Mouse (Mus musculus): ENCODE data around the gene Hoxb5. TPM values are rescaled to one million over a fixed set of nuclear protein-coding genes. Genes with fewer than 3 reads are reported as not detected.

Hoxb5 gene
- total RNA-seq, 2 experiments from 2014 or later: 0.19 to 0.22 TPM

DNA sequence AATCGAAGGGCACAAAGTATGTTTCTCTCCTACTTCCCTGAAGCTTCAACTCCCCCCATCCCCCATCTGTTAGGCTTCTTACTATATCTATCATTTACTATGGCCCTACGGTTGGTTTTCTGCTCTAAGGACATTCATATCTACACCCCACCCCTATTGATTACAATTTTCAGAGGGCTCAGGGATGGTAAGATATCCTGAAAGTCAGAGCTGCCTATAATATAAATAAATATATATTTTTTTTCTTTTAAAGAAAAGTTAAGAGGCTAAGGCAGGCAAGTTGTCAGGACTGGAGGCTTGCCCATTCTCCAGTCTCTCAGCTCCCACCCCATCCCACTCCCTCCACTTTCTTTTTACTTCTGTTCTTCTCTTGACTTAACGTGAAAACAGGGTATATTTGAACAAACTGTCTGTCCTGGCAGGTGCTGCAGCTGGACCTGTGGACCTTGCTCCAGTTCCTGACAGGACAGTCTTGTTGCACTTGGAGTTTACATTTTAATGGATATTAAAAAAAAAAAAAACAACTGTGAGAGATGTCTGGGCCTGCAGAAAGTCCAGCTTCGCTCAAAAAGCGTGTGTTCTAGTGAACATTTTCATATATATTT lies 43.9 kb downstream of the Hoxb5 start:
- no peak for DNase-seq
- intact Hi-C loops (cut with DNase I): no loop called here

DNA sequence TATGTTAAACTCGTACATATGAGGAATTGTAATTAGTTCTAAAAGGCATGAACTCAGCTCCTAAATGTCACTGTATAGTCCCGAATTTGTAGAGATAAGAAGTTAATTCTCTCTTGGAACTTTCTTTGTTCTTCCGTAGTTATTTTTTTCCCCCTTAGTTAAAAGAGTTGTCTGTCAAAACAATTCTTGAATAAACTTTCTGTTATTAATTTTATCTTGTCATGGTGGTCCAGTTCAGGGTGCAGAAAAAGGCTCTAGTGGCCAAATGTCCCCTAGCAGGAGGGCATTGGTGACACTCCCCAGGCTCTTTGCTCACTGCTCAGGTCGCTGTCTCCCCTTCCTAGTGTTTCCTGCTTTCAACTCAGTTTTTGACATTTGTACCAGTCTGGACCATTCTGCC lies 44.6 kb downstream of the Hoxb5 start:
- no peak for DNase-seq
- intact Hi-C loops (cut with DNase I): no loop called here

DNA sequence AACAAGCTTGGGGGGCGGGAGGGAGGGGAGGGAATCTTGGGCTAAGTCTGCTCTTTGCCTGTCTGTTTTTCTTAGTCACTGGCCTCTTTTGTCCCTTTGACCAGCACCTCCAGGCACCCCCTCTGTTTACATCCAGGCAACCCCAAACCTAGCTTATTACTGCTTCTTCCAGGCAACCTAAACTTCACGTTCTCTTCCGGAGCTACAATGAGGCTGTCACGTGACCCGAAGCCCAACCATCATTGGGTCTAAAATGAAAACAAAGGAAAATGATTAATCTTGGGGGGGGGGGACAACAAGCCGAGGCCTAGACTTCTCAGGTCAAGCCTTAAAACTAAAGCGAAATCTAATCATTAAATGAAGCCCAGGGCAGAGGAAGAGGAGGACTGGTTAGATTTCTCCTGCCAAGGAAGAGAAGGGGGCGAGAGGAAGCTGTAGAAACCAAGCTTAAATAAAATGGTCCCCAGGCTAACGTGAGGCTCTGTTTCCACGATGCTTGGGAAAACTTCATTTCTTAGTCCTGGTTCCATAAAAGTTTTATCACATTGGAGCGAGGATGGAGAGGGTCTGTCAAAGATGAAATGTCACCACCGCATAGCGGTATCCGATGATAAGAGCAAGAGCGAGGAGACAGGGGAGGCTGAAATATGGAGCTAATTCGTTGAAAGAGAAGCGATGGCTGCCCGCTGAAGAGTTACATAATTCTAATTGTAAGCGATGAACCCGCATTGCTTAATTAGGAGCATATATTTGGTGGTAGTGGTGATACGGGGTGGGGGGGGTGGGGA lies 45.2 kb downstream of the Hoxb5 start:
- intact Hi-C loops (cut with DNase I): no loop called here
- DNase-seq: no peak

DNA sequence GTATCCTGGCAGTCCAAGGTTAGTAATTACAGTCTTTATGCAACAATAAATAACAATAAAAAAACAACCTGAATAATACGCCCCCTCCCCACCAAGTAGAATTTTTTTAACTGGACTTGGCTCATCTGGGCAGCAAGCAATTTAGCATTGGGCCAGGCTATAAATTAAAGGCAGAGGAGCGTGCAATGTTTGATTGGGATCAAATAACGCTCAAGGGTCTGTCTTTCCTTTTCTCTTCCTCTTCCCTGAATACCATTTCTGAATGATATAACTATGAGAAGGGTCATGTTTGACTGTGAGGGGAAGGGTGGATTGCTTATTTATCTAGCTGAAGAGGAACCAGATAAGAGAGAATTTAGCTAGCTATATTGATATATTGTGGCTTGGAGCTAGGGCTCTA lies 45.9 kb downstream of the Hoxb5 start:
- intact Hi-C loops (cut with DNase I): no loop called here
- no peak for DNase-seq

DNA sequence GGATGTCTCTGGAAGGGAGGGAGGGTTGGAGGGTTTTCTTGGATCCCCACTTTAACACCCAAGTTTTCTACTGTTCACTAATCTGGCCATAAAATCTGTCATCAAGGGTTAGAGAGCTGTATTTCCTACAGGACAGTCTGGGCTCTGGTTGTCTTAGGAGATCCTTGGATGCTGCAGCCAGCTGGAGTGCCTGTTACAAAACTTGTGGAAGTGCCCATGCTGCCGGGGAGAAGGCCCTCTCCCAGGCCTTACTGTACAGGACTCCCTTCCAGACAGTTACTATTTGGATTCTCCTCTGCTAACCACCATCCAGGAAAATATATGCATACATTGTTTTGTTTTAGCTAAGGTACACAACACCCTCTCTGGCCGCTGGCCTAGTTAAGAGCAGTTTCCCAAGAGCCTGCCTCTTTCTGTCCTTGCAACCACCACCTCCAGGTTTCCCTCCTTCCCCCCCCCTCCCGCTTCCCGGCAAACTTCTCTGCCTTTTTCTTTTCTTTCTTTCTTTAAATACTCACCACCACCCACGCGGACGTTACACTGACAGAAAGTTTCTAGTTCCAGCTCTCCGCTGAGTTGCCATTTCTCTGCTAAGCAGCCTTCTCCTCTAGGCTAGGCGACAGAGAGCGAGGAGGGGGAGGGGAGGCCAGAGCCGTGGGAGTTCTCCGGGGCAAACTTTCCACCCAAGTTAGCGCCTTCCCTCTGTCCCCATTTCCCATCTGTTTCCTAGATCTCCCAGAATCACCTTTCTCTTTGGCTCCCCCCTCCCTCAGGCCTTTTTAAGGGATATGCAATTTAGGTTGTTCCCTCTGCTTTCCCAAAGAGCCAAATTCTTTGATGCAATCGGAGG lies 46.6 kb downstream of the Hoxb5 start:
- intact Hi-C loops (cut with DNase I): loop anchor here (5.0 kb wide), 1 partner anchor 32 kb away; the partner anchor contains the start of gene Hoxb4
- DNase-seq: no peak

DNA sequence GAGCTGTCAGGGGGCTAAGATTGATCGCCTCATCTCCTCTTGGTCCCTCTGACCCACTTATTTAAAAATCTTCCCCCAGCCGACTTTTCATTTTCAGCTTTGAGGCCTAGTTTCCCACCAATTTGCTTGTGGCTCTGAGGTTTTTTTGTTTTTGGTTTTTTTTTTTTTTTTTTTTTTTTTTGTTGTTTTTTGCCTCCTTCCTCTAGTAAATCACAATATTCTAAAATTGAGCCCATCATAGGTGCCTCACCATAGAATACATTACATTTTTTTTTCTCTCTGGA lies 47.1 kb downstream of the Hoxb5 start, which contains the start of gene Hoxb2:
Gene Hoxb2 (plus strand): TSS at position 185 of the 284 bp plus-strand sequence.
- intact Hi-C loops (cut with DNase I): loop anchor here (5.0 kb wide), 1 partner anchor 33 kb away; the partner anchor contains the start of gene Hoxb4
- DNase-seq: no peak

DNA sequence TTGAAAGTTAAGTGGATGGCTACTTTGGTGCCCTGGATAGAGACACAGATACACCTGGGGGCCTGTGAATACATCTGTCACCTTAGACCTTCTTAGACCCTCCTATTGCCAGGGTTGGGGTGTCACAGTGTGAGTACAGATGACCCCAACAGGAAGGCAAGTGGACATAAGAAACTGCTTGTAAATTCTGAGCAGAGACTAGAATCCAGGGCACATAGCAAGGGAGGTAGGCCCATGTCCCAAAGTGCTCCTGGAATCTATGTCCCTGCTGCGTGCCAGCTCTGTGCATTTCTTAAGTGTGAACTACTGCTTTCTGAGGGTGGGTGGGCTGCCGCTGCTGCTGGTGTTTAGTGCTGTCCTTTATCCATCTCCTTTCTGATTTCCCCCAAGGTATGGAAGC lies 47.7 kb downstream of the Hoxb5 start:
- no peak for DNase-seq
- intact Hi-C loops (cut with DNase I): loop anchor here (5.0 kb wide), 1 partner anchor 33 kb away; the partner anchor contains the start of gene Hoxb4

DNA sequence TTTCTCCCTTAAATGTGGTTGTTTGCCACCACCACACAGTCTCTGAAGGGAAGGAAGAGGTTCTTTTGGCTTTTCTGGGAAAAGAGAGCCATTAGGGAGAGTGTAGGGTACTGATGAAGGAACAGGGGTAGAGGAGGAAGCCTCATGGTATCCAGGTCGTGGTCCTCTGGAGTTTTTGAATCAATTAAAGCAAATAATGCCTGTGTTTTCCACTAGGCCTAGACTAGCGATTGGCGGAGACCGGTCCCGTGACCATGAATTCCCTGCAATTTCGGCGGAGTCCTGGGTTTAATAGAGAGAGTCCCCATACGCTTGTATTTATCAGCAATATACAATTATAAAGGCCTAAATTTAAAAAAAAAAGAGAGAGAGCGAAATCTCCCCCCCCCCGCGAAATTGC lies 48.2 kb downstream of the Hoxb5 start:
- intact Hi-C loops (cut with DNase I): loop anchor here (5.0 kb wide), 1 partner anchor 34 kb away; the partner anchor contains the start of gene Hoxb4
- DNase-seq: no peak

DNA sequence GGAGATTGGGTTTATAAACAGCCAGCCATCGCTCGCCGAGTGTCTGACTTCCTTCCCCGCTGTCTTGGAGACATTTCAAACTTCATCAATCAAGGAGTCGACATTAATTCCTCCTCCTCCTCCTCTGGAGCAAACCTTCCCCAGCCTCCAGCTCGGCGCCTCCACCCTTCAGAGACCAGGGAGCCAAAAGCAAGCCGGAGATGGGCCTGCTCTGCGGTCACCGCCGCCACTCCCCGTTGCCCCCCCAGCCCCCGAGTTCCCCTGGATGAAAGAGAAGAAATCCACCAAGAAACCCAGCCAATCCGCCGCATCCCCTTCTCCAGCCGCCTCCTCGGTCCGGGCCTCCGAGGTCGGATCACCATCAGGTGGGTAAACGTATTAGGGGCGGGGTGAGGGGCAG lies 48.7 kb downstream of the Hoxb5 start:
- intact Hi-C loops (cut with DNase I): loop anchor here (5.0 kb wide), 1 partner anchor 35 kb away; the partner anchor contains the start of gene Hoxb4

DNA sequence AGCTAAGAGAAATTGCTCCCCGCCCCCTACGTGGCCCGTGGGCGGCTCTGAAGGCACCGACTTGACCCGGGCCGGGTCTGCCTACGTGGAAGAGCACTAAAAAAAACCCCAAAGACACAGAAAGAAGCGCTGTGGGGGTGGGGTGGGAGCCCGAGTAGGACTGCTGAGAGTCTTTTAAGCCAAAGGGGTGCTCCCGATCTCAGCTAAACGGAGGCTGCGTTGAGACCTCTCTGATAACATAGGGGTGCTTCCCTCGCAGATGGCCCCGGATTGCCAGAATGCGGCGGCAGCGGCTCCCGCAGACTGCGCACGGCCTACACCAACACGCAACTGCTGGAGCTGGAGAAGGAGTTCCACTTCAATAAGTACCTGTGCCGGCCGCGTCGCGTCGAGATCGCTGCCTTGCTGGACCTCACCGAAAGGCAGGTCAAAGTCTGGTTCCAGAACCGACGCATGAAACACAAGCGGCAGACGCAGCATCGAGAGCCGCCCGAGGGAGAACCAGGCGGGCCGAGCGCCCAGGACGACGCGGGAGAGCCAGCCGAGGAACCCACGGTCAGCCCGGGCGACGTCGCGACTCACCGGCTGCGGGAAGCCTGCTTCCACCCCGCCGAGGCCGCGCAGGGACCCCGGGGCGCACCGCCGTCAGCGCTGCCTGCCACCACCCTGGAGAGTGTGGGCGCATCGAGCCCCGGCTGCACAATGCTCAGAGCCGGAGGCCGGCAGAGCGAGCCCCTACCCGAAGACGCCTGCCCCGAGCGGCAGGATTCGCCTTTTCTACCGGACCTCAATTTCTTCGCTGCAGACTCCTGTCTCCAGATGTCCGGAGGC lies 49.8 kb downstream of the Hoxb5 start:
- intact Hi-C loops (cut with DNase I): loop anchor here (5.0 kb wide), 1 partner anchor 36 kb away; the partner anchor contains the start of gene Hoxb4
- peak; percentile 39 to 46 for DNase-seq

More for the DNA sequence above, 48.7 kb downstream of the Hoxb5 start:
- DNase-seq: no peak

DNA sequence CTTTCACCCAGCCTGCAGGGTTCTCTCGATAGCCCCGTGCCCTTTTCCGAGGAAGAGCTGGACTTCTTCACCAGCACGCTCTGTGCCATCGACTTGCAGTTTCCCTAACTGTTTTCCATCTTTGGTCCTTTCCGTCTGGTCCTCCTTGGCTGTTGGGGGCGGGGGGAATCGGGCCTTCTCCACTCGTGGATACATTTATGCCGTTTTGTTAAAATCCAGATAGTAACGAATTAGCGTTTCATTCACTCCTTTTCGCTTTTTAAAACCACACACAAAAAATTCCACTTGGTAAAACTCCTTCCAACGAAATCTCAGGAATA lies 50.3 kb downstream of the Hoxb5 start:
- no peak for DNase-seq
- intact Hi-C loops (cut with DNase I): loop anchor here (5.0 kb wide), 1 partner anchor 36 kb away; the partner anchor contains the start of gene Hoxb4

DNA sequence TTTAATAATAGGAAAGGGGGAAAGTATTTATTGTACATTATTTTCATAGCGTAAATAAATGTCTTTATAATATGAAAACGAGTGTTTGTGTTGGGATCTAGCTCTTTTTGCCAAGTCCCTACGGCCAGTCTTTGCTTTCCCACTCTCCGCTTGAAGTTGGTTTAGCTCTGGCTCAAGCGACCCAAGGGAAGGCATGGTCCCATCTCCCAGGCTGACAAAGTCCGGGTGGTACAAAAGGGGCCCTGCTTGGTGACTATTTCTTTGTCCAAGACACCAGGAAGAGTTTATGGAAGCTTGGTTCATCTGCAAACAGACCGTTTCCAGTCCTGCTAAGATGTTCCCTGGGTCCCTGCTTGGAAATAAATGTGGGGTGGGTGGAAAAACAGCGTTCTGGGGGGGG lies 50.8 kb downstream of the Hoxb5 start:
- intact Hi-C loops (cut with DNase I): loop anchor here (5.0 kb wide), 1 partner anchor 37 kb away; the partner anchor contains the start of gene Hoxb4
- DNase-seq: no peak

DNA sequence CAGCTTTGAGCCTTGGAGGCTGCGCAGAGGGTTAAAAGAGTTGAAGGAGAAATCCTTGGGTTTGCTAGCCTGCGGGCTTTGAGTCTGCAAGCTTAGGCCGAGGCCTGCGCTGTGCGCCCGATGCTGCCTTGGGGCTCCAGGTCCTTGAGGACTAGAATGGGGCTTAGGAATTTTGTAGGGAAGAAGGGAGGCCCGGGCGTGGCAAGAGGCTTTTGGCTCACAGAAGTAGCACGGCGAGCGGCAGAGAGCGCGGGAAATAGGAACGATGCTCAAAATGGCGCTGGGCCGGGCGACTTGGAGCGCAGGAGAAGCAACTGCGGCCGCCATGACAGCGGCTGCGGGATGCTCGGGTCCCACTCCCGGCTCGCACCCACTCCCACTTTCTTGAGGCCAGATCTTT lies 51.2 kb downstream of the Hoxb5 start:
- peak; percentile 16 to 38 for DNase-seq
- intact Hi-C loops (cut with DNase I): loop anchor here (5.0 kb wide), 1 partner anchor 37 kb away; the partner anchor contains the start of gene Hoxb4

DNA sequence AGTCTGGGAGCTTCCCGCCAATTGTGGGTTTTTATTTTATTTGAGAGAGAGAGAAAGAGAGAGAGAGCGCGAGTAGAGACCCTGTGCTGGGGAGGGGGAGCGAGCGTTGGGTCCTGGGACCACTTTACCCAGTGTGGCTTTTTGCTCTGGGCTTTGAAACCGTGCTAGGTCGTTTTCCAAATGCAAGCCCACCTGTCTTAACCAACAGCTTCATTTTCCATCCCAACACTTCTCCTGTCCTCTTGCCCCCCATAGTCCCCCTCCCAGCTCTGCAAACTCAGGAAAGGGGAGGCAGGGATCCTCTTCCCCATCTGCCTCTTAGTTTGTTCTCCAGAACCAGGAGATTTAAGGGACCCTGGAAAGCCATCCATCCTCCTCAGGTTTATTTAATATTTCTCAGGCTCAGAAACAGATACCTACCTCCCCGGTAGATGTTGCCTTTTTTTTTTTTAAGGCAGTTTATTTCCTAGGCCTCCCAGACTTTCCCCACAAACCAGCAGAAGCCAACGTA lies 51.7 kb downstream of the Hoxb5 start:
- intact Hi-C loops (cut with DNase I): loop anchor here (5.0 kb wide), 1 partner anchor 38 kb away; the partner anchor contains the start of gene Hoxb4
- DNase-seq: no peak

Small RNAs within 50 kb of the gene (microRNA-seq; reads per million reads assigned to microRNA genes)
- gene Mir10a (5.3 to 1,290 reads per million in 2 experiments), gene Mir196a-1 (0 reads per million in 2 experiments)

Other genes starting within 250 kb of the Hoxb5 start
- gene Ube2z, start 237.9 kb upstream of the Hoxb5 start, total RNA-seq (2021): 10 to 100 TPM; 31.9 to 36.8 TPM
- gene Atp5g1, start 227.7 kb upstream of the Hoxb5 start, total RNA-seq (2021): 1,000 to 10,000 TPM; 3,151 to 3,310 TPM
- gene Calcoco2, start 191.4 kb upstream of the Hoxb5 start, total RNA-seq (2021): not detected
- under 1 TPM in 1 of 2 experiments, not detected in 1; 0.07 TPM for gene Ttll6, start 169.6 kb upstream of the Hoxb5 start, total RNA-seq (2021)
- not detected for gene Hoxb13, start 109.0 kb upstream of the Hoxb5 start, total RNA-seq (2021)
- gene Hoxb9, start 31.9 kb upstream of the Hoxb5 start, total RNA-seq (2021): not detected
- not detected for gene Hoxb8, start 21.4 kb upstream of the Hoxb5 start, total RNA-seq (2021)
- not detected for gene Hoxb7, start 16.7 kb upstream of the Hoxb5 start, total RNA-seq (2021)
- not detected for gene Hoxb6, start 10.9 kb upstream of the Hoxb5 start, total RNA-seq (2021)
- 1 to 10 TPM; 1.0 to 1.3 TPM for gene Hoxb4, start 14.9 kb downstream of the Hoxb5 start, total RNA-seq (2021)
- under 1 TPM; 0.76 to 0.79 TPM for gene Hoxb3, start 20.0 kb downstream of the Hoxb5 start, total RNA-seq (2021)
- gene Hoxb2, start 47.2 kb downstream of the Hoxb5 start, total RNA-seq (2021): 1 to 10 TPM in 1 of 2 experiments, under 1 TPM in 1; 0.78 to 1.3 TPM
- gene Hoxb1, start 62.4 kb downstream of the Hoxb5 start, total RNA-seq (2021): not detected
- 1 to 10 TPM in 1 of 2 experiments, under 1 TPM in 1; 0.76 to 6.2 TPM for gene Skap1, start 161.3 kb downstream of the Hoxb5 start, total RNA-seq (2021)